Mouse (Mus musculus): ENCODE results near the gene Rps15a. TPM values are rescaled to one million over a fixed set of nuclear protein-coding genes. Genes with fewer than 3 reads are reported as not detected.

Rps15a gene
- polyA plus RNA-seq, 1 experiment from 2014 or later = 625 TPM

Other genes starting within 250 kb of the Rps15a start
- 488 and 495 TPM in 2 replicates for gene Arl6ip1, start 13.5 kb upstream of the Rps15a start, polyA plus RNA-seq (2015; fragmentation: Nextera tagmentation; extraction: Ambion mirVana)
- gene Smg1, start 127.5 kb upstream of the Rps15a start, polyA plus RNA-seq (2015; fragmentation: Nextera tagmentation; extraction: Ambion mirVana) = 10.1 and 10.8 TPM in 2 replicates

Data from intestine, embryonic 16.5 days (tissue).